Mouse (Mus musculus) retina, adult 2 months (tissue): ENCODE results near the gene 2010300C02Rik.
A peak's percentile ranks its signal among the peaks of the same experiment; 100 is the strongest.

Experiments
- DNase-seq: peaks from one replicate; pipeline ENCODE4 v3.0.0-alpha.2; 2012; ENCODE audit warnings: low read depth, low spot score

The 2010300C02Rik gene

DNA sequence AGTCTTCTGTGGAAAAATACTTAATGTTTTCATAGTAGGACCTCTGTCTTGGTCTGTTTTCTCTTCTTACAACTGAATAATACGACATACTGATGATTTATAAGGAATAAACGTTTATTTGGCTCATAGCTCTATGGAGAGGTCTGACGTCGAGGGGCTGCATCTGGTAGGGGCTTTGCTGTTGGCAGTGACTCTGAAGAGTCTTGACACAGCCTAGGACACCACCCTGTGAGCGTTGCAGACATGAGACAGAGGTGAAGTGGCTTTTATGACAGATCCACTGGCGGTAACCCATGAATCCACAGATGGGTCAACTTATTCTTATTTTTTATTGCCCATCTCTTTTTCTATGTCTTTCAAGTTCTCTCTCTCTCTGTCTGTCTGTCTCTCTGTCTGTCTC lies 52.5 kb downstream of the 2010300C02Rik start:
- no peak for DNase-seq

DNA sequence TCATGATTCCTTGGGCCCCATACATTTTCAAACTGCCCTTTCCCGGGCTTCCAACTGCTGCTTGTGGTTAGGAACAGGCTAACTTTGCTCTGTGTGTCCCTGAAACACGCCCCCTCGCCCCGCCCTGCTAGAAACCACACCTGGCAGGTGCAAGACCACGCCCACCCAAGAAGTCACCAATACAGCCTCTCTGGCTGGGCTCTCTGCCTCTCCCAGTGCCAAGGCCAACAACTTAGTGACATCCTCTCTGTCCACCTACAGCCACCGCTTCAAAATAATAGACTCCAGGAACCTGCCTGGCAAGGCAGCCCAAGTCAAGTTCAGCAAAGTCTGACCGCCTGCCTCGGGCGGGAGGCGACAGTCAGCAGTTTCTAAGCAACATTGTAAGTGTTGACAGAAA lies 53.3 kb downstream of the 2010300C02Rik start:
- no peak for DNase-seq

DNA sequence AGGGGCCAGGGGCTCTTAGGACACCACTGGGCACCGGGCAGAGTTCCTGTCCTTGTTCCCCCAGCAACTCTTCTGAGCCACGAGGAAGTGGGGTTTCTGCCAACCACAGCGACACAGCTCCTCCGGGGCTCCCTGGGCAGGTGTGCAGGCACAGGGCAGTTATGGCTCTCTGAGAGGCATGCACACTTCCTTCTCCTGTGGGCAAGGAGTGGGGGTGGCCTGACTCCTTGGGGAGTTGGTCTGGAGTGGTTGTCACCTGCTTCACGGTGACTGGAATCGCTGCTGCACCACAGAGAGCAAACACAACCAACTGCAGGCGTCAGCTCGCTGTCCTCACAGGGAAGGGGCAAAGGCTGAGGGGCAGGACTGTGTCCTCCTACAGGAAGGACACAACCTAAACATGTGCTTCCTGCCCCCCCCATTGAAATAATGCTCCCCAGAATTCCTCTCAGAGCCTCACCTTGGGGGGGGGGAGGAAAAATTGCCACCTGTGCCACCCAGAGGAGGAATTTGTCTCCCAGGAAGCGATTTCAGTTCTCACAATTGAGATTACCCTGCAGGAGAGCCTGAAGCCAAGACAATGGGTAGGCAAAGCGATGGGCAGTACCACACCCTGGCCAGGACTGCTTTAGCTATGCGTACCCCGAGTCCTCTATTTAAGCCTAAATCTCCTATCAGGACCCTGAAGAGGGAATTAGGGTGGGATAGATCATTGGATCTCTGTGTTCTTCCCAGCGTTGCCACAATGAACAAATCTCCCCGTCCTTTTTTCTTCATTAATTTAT lies 54.2 kb downstream of the 2010300C02Rik start:
- DNase-seq = no peak

DNA sequence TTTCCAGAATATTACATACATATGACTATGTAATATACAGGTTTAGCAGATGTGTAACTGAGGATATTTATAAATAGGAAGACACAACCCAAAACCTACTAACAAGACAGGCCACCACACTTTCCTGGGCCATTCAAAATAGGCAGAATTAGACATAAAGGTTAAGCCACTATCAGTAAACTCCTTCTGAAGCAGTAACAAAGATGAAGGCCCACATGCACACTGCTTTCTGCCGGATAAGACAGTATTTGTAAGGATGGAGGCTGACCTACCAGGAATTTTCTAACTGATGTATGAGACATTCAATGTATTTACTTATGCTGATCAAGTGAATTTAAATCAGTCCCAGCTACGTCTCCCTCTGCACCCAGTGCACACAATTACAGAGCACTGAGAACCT lies 55.4 kb downstream of the 2010300C02Rik start:
- no peak for DNase-seq

DNA sequence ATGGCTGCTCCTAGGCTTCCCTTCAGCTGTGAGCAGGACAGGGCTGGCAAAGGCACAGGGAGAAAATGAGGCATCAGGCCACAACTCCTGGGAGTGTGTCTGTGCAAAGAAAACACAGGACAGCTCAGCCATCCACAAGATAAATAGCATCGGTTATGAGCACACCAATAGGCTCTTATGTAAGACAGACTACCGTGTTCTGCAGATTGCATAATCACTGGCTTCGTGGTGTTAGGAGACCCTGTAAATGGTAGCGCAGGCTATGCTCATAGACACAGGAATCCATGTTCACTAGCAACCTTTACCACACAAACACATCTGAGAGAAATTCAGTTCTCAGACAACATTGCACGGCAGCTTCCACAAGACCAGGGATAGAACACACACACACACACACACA lies 56.3 kb downstream of the 2010300C02Rik start:
- no peak for DNase-seq

DNA sequence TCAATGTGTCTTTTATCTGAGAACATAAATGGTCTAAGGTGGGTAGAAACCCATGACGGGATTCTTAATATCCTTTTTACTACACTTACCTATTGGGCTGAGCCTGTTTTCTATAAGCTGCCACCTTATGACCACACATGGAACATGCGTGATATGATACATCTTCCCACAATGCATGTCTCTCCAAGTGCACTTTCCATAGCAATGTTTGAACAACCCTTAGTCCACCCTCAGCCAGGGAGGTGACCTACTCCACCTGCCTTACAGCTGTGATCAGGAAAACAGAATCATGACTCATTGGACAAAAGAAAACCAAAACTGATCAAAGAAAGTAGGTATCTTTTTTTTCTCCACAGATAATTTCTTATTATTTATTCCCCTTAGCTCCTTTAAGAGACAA lies 63.9 kb downstream of the 2010300C02Rik start:
- DNase-seq = no peak

DNA sequence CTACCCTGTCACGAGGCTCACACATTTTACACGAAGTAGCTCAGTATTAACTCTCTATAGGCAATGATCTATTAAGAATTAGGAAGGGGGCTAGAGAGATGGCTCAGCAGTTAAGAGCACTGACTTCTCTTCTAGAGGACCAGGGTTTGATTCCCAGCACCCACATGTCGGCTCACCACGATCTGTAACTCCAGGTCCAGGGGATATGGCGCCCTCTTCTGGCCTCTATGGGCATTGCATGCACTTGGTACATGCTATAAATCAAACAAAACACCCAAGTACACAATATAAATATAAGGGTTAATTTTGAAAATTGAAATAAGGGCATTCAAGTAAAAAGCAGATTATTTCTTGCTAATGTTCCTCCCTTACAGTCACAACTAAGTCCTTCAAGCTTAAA lies 65.9 kb downstream of the 2010300C02Rik start:
- DNase-seq = no peak

DNA sequence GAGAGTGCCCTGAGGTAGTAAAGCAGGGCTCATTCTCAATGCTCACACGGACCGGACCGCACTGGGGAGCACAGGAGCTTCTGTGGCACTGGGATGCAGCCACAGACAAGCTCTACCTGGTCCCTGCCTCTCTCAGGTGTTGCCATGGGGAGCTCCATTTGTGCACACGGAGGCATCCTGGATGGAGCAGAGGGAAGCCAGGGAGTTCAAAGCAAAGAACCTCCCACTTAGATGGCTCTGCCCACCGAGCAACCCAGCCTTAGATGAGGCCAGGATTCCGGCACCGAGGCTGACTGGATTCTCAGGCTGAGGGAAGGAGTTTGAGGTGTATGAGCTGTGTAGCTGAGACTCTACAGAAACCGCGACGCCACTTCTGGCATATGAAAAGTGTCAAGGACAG lies 72.8 kb downstream of the 2010300C02Rik start:
- DNase-seq = no peak

DNA sequence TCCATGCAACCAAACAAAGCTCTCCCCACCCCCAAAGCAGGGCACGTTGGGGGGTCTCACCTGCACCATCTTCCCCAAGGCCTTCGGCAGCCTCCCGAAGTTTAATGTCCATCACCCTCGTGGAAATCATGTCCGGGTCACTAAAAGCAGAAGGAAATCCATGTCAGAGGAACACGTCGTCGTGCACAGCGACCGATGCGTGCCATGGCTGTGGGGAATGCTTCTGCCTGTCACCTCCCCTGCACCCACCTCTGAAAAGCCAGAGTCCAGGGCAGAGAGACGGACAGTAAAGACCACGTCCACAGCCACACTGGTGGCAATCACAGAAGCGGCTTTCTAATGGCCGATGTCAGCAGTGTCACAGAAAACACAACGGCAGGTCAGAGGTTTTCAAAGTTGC lies 75.4 kb downstream of the 2010300C02Rik start:
- DNase-seq = no peak

DNA sequence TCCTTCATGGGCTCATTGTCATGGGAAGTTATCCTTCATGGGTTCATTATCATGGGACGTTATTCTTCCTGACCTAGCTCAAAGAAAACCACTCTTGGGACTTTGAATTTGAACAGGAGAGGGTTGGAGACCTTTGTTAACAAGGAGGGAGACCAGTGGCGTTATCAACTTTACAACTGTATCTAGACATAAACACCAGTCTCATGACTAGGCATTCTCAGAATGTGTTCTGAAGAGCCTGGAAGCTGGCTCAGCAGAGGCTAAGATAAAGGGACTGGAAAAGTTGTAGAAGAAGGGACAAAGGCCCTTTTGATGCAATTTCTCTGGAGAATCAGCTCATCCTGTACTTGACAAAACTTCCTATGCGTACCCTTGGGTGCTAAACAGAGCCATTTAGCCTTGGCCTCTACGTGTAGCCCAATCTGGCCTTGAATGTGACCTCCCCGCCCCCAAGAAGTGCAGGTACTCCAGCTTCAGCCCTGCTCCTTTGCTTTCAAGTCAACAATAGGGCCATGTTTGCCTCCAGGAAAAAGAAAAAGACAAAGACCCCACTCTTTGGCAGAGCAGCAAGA lies 76.0 kb downstream of the 2010300C02Rik start:
- DNase-seq = no peak

DNA sequence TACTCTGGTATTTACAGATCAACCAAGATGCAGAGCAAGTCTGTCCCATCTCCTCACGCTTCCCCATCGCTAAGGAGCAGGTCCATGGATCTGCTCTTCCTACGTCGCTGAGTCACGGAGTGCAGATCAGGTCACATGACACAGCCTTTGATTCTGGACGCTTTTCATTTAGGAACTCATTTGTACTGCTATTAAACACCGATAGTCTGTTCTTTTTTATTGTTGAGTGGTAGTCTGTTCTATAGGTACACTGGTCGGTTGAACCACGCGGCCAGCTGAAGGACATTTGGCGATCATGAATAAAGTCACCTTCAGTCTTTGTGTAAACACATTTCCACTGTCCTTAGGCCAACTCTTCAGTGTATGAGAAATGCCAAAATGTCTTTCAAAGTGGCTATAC lies 78.5 kb downstream of the 2010300C02Rik start:
- no peak for DNase-seq

DNA sequence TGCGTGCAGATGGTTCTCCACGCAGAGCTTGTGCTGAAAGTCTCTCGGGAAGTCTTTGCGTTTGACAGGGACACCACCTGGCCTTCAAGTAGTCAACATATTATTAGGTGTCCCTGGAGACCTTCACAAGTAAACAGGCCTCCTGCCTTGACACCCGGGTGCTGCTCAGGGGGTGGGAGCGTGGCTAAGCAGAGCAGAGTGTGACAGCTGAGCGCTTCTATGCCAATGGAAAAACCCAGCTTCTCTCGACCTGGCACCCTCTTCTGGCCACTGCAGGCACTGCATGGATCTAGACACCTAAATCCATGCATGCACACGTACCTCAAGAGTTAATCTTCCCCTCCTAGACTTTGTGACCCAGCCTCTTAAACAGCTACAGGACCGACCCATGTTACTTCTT lies 80.8 kb downstream of the 2010300C02Rik start:
- DNase-seq = peak; percentile 36

DNA sequence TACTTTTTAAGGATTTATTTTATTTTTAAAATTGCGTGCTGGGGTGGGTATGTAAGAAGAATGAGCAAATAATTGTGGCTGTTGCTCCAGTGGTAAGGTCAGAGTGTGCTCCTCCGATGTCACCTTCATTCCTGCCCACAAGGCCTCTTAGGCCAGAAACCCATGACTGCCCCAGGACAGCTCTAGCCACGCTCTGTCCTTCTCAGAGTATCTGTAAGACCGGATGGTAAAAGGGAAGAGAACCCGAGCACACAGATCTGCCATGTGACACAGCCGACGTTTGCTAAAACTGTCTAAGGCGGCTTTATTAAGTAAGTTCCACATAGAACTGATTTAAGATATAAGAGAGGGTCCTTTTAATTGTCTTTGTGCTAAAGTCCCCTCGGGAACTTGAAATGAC lies 81.3 kb downstream of the 2010300C02Rik start:
- DNase-seq = no peak

DNA sequence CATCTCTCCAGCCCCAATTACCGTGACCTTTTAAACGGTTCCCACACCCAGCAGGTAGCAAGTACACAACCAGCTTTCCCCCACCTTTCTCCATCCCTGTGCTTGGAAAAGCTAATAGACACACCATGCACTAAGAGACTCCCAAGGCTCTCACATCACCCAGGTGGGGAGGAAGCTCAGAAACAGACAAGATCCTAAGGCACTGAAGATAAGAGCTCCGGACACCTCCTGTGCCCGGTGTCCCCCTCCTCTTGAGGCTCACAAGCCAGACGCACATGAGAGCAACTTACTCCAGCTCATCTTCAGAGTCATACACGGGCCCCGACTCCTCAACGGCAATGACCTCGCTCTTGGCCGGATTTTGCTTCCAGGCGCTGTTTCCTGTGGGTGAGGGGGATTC lies 82.3 kb downstream of the 2010300C02Rik start:
- DNase-seq = no peak

DNA sequence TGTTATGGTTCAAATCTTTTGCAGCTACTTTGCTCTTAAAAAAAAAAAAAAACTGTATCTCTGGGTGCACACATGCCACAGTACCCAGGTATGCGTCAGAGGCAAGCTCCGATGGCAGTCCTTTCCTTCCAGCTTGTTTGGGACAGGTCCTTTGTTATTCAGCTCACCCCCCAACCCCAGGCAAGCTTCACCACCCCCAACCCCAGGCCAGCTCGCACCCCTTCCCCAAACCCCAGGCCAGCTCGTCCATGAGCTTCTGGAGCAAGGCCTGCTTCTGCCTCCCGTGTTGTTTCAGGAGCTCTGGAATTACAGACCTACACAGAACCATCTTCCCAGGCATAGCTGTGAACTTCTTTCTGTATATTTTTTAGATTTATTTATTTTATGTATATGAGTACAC lies 83.1 kb downstream of the 2010300C02Rik start:
- DNase-seq = no peak

DNA sequence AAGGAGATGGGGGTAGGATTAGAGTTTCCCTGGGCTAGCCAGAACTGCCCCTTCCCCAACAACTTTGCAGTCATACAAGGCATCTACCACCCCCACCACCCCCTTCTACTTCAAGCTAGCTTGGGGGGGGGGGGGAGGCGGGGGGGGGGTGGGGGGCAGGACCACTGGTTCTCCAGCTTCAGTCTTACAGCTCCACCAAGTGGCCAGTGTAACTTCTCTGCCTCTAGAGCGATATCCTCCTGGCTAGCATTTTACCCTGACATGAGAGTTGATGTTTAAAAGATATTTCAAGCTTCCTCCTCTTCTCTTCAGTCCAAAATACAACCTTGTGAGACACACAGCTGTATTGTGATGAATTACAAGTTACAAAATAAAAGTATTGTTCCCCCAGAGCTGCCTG lies 83.7 kb downstream of the 2010300C02Rik start:
- no peak for DNase-seq

DNA sequence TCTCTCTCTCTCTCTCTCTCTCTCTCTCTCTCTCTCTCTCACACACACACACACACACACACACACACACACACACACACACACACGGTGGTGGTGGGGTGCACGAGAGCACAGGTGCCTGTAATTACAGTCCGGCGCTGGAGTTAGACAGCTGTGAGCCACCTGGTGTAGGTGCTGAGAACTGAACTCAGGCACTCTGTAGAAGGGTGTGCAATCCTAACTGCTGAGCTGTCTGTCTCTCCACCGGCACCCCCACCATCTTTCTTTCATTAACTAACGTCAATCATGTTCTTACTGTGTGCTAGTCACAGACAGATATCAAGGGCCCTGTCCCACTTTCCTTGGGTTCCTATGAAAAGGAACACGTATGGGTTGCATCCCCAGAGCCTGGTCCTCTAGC lies 84.2 kb downstream of the 2010300C02Rik start:
- no peak for DNase-seq

DNA sequence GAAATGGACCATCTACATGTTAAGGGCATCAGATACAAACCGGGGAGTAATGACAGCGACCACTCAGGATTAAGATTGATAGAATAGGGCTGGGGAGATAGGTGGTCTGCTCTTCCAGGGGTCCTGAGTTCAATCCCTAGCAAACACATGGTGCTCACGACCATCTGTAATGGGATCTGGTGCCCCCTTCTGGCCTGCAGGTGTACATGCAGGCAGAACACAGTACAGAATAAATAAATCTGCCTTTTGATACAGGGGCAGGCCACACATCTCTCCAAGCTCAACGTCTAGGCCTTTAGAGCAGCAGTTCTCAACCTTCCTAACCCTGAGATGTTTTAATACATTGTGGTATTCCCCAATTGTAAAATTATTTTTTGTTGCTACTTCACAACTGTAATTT lies 85.2 kb downstream of the 2010300C02Rik start:
- no peak for DNase-seq

DNA sequence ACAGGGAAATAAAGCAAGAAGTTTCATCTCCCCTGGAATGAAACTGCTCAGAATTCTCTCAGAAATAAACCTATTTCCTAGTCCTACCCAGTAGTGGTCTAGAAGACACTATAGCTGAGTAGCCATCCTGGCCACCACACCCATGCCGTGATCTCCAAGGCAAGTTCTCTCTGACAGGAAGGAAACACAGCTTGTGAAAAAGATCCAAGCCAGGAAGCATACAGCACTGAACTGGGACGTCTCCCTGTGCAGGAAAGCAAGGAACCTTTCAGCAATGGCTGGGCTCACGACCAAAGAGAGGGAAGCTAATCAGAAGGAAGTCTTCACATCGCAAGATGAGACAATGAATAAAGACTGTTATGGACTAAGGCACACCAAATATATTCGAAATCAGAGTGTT lies 86.4 kb downstream of the 2010300C02Rik start:
- DNase-seq = no peak

DNA sequence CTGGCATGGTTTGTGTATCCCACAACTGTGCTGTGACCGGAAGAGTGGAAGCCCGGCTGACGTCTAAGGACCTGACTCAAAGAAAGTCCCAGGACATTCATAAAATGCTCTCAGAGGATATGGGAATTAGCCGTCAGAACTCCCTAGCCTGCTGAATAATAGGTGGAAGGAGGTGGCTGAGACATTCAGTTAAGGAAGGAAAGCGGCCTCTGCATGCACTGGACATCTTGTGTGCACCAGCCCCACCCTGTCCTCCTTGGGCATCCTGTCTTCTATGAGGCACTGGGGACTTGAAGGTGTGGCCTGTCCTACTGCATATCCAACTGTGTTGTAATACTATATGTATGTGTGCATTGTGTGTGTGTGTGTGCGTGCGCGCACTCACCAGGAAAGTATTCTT lies 87.5 kb downstream of the 2010300C02Rik start:
- no peak for DNase-seq

DNA sequence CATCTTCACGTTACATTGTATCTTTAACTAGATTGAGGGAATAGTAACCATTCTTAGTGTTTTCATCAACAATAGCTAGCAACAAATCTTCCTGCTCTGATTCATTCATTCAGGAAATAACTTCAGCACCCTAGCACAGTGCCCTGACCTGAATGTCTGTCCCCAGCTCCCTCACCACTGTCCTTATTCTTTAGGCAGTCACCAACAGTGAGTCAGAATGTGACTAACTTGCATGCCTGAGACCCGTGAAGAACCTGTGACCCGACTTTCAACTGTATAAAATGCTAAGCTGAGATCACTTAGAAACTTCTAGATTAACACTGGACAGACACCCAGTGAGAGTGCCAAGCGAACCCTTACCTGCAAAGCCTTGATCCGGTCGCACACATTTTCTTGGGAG lies 88.4 kb downstream of the 2010300C02Rik start:
- no peak for DNase-seq

DNA sequence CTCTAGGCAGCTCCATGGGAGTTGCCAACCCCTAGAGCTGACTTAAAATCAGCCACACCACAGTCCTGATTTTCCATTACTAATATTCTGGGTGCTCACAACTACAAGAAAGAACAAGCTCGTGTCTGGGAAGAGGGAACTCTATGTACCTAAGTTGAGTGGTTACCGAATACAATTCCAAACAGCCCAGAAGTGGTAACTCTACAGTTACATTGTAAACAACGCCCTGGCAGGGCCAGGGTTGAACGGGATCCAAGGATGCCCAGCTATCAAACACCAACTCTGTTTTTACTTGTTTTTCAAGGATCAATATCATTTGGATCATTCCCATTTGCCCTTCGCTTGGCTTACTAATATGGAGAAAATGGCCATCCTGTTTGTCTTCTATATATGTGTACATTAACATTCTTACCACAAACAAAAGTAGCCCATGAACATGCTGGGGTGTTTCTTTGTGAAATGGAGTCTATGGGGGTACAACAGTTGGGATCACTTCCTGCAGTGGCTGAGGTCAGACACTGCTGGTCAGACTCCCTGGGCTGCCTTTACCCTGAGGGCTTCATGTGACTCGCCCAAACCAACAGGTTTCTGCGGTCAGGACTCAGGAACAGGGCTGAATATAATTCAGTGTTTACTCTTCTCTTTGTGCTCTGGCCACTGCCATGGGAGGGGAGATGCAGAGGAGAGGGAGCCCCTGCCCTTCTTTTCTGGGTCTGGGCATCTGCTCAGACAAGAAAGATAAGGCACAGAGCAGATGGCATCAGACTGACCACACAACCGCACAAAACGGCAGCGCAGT lies 89.3 kb downstream of the 2010300C02Rik start:
- no peak for DNase-seq

DNA sequence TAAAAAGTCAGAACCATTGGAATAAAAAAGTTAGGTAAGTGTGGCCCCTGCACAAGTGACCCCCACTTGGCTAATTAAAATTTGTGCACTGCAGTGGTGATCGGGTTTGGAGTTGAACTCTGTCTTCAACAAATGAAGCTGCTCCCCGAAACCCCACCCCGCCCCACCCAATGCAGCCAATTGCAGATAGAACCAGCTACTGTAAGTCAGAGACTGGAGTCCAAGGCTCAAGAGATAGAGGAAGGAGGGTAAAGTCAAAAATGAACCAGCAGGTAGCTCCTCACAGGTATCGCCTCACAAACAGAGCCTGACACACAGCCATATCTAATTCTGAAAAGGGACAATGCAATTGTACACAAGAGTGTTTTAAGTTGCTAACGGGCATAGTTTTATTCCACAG lies 90.0 kb downstream of the 2010300C02Rik start:
- no peak for DNase-seq
